Mouse (Mus musculus) bone marrow, adult 2 months (tissue): ENCODE data around the gene Fam229a.
"Not testable (repeated sequence)": the region's sequence is repeated elsewhere in the genome, so short reads cannot be mapped to it uniquely, and the experiment has no call there.

ENCODE experiments used
- CTCF ChIP-seq: fragments of 200-500 bp; IDR thresholded peaks from 2 replicates; pipeline ENCODE4 v1.5.1; 2011; ENCODE audit warnings: low read length, control low read depth; ENCODE audit not compliant: control insufficient read depth, insufficient read depth
- POLR2A ChIP-seq: fragments of 200-500 bp; IDR thresholded peaks from 2 replicates; pipeline ENCODE4 v1.6.1; 2011; ENCODE audit warnings: low read depth, mild to moderate bottlenecking, control low read depth, low read length, borderline replicate concordance; ENCODE audit not compliant: control insufficient read depth

GRCm38 (mm10) chr4:129528901-129529300, 37.9 kb downstream of the Fam229a start:
- not testable (repeated sequence) for TF ChIP-seq POLR2A, CTCF
